Mouse (Mus musculus) kidney, postnatal 25 days (tissue): ENCODE results near the gene Olfr807.

Experiments used
- DNase-seq, 2 experiments: peaks; one replicate each; pipeline ENCODE4 v3.0.0; 2021; ENCODE audit warnings: mixed read lengths in 2 of 2

Olfr807 gene

DNA sequence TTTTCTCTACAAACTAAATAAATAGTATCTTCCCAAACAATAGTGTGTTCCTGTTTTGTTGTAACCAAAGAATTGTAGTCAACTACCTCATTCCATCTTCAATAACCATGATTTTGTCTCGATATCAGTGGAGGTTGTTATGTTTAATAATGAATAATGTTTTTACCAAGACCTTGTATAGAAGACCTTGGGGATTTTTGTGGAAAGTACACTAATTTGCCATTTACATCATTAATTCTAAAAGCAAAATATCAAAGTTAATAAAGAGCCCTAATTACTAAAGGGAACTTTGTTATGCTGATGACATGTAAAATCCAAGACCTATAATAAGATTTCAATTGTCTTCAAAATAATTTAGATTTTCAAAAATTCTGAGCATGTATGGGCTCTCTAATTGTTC, at the start of gene Olfr807:
Olfr807 (minus strand) TSS at position 101 of the 400 bp plus-strand sequence.
- no peak for DNase-seq

- no peak for DNase-seq
Measured at GRCm38 (mm10) chr10:129804296-129804695, 46.7 kb upstream of the Olfr807 start, which contains the start of gene Olfr811. Gene Olfr811, minus strand, starts transcription at chr10:129804396.

DNA sequence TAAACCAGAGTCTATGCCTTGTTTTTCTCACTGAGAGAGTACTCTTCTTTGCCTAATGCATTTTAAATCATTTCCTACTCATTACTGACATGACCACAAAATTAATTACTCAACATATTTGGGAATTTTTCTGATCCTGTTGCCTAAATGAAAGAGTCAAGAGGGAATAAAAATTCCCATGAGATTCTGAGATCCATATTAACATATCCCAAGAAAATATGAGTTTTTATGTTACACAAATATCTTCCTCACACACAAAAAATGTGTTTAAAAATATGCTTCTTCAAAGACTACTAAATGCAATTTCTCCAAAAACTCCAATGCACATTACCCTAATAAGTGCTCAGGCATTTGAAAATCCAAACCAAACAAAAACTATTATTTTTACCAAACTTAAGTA, 37.2 kb upstream of the Olfr807 start, which contains the start of gene Olfr810:
Olfr810 (minus strand) TSS at position 101 of the 400 bp plus-strand sequence.
- DNase-seq: no peak

GRCm38 (mm10) chr10:129778123-129778522, 20.5 kb upstream of the Olfr807 start:
- DNase-seq: no peak

GRCm38 (mm10) chr10:129774338-129774737, 16.7 kb upstream of the Olfr807 start, which contains the start of gene Olfr809:
Gene Olfr809, plus strand, starts transcription at chr10:129774638.
- DNase-seq: no peak

- no peak for DNase-seq
Measured at GRCm38 (mm10) chr10:129765182-129765581, 7.6 kb upstream of the Olfr807 start, which contains the start of gene Olfr808. Gene Olfr808, plus strand, starts transcription at chr10:129765482.

DNA sequence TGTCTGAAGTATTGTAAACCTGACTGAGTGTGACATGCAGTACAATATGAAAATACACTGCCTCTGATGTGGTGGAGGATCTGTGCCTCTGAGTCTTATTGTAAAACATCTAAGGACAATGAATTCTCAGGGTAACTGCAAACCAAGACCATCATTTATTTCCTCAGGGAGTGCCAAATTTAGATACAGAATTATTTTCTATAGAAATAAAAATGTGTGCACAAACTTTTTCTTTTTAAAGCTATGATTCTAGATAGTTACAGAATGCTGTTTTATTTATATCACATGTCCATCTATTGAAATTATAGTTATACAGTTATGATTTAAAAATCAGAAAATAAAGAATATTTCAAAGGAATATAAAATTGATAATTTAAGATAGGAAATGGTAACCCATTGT, 15.8 kb downstream of the Olfr807 start, which contains the start of gene Olfr806:
Olfr806 (minus strand) TSS at position 101 of the 400 bp plus-strand sequence.
- no peak for DNase-seq

DNA sequence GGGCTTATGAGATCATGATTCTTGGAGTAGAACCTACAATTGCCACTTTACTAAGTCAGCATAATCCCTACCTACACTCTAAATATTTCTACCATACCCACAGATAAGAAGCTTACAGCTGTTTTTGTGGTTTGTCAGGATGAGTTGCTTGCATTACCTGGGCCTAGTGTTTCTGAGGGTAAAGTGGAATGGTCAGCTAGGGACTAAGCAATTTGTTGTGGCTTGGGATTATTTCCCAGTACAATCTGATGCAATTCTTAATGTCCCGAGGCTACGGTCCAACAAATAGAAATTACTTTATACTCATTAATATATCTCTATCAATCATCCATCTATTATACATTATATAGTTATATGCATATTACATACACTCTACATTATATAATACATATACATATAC, 28.3 kb downstream of the Olfr807 start, which contains the start of gene Olfr805:
Olfr805 (minus strand) TSS at position 101 of the 400 bp plus-strand sequence.
- no peak for DNase-seq
